Mouse (Mus musculus): ENCODE data around the gene Ercc6. TPM values are rescaled to one million over a fixed set of nuclear protein-coding genes. Genes with fewer than 3 reads are reported as not detected.

Ercc6 gene
- polyA plus RNA-seq, 1 experiment, result 4.0 TPM

DNA sequence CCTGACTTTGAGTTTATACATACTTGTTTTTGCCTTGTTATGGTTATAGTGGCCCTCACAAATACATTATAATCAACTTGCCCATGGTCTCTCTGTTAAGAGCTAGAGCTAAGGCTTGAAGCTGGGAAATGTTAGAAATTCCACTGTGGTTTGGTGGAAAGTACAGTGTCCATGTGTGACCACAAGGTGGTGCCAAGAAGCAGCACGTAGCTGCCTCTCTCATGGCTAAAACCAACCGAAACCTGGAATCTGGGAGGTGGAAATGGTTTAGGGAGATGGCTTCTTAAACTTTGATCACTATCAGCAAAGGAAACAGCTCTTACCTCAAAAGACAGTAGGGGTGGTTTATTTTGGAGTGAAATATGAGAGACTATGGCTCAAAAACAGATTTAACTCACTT, 17.6 kb downstream of the Ercc6 start:
- no peak overlapping the region for H3K4me3 ChIP-seq (ENCODE audit: insufficient read depth, low read depth, low read length)
- 3% methylated on average over 2 of the region's 2 CpGs for WGBS
- no peak for TF ChIP-seq POLR2A (IDR thresholded peaks at IDR 0.05; ENCODE audit: low read depth, low read length)
- TF ChIP-seq CTCF (conservative IDR thresholded peaks at IDR 0.05; ENCODE audit: insufficient read depth, insufficient read length, low read depth, low read length), result peak; percentile 83
- H3K36me3 ChIP-seq (ENCODE audit: control insufficient read depth, insufficient read depth, low read length), result no peaks in the 10 kb centered on the region
- peak; percentile 46 for DNase-seq
- no peaks in the 10 kb centered on the region; the same call in 1 of the 2 replicates for H3K4me1 ChIP-seq (ENCODE audit: control insufficient read depth, insufficient read depth, low read length)
- no peaks in the 10 kb centered on the region for H3K27me3 ChIP-seq (replicated peaks; ENCODE audit: control insufficient read depth, insufficient read depth, low read length)
- no peak overlapping the region for H3K27ac ChIP-seq (ENCODE audit: insufficient read depth, low read depth, low read length)

DNA sequence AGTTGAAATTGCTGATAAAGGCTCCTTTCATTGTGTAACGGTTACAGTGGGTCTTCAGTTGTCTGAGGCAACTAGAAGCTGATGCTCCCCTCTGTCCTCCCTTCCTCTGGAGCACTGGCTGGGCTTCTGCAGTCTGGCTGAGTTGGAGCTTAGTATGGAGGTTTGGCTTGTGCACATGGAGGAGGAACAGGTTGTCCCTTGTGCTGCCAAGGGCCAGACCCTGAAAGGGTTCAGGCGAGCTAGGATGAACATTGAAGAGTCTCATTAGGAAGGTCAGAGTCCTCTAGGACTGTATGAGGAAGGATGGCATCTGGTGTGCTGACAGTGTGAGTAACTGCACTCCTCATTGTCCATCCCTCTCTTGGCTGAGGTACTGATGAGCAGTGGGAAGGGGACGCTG, 18.1 kb downstream of the Ercc6 start:
- DNase-seq, result no peak
- Histone ChIP-seq H3K27ac (ENCODE audit: insufficient read depth, low read depth, low read length) (no peak overlapping the region), H3K4me1 (ENCODE audit: control insufficient read depth, insufficient read depth, low read length) (no peaks in the 10 kb centered on the region; the same call in 1 of the 2 replicates), H3K27me3 (replicated peaks; ENCODE audit: control insufficient read depth, insufficient read depth, low read length) (no peaks in the 10 kb centered on the region), H3K4me3 (ENCODE audit: insufficient read depth, low read depth, low read length) (no peak overlapping the region), H3K36me3 (ENCODE audit: control insufficient read depth, insufficient read depth, low read length) (no peaks in the 10 kb centered on the region)
- 64% methylated on average over 3 of the region's 3 CpGs for WGBS
- TF ChIP-seq POLR2A (IDR thresholded peaks at IDR 0.05; ENCODE audit: low read depth, low read length) (no peak), CTCF (conservative IDR thresholded peaks at IDR 0.05; ENCODE audit: insufficient read depth, insufficient read length, low read depth, low read length) (no peak)

DNA sequence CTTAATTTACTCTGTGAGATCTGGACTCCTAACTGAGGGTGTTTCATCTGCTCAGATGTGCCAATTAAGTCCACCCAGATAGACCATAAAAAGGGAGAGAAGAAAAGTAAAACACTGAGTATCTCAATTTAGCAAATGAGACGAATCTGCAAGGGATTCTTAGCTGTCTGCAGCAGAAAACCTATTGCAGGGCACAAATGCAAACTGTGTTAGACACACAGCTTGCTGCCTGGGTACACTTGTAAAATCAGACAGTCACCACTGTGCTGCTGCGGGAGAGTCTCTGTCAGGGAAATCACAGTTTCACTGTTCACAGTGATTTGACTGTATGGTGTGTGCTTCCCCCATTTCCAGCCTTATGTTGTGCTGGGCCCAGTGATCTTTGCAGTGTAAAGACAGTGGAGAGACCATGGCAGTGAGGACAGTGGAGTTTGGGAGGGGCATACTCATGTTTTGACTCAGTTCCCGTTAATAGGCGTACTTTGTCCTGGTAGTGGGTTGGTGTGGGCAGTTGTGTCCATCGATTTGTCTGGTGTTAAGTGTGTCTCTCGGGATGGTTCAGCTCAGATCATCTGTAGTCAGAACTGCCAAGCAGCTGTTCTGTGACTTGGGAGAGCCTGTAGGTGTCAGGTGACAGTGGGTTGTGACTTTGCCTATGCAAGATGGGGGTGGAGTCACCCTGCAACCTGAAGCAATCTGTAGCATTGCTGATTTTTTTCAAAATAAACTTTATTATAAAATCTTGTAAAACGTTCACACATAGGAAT, 19.2 kb downstream of the Ercc6 start:
- no peak for DNase-seq
- Histone ChIP-seq H3K27ac (ENCODE audit: insufficient read depth, low read depth, low read length) (no peak overlapping the region), H3K27me3 (replicated peaks; ENCODE audit: control insufficient read depth, insufficient read depth, low read length) (no peaks in the 10 kb centered on the region), H3K4me3 (ENCODE audit: insufficient read depth, low read depth, low read length) (no peak overlapping the region), H3K4me1 (ENCODE audit: control insufficient read depth, insufficient read depth, low read length) (no peaks in the 10 kb centered on the region; the same call in 1 of the 2 replicates), H3K36me3 (ENCODE audit: control insufficient read depth, insufficient read depth, low read length) (no peaks in the 10 kb centered on the region)
- 50% methylated on average over 7 of the region's 7 CpGs for WGBS
- TF ChIP-seq POLR2A (IDR thresholded peaks at IDR 0.05; ENCODE audit: low read depth, low read length) (no peak), CTCF (conservative IDR thresholded peaks at IDR 0.05; ENCODE audit: insufficient read depth, insufficient read length, low read depth, low read length) (no peak)

DNA sequence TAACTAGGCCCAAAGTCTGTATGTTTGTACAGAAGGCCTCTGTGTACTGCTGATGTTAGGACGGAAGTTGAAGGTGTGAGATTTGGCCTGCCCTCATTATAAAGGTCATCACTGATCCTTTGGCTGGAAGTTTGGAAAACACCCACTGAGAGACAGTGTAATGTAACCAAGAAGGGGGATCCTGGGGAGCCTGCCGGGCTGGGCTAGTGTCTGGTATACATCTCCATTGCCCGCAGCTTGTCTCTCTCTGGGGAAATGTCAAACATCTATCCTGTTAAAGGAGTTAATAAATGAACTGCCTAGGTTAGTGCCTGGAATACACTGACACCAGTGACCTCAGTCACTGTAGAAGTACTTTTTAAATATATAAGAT, 19.8 kb downstream of the Ercc6 start:
- H3K27me3 ChIP-seq (replicated peaks; ENCODE audit: control insufficient read depth, insufficient read depth, low read length), result no peaks in the 10 kb centered on the region
- WGBS, result 47% methylated on average over 3 of the region's 3 CpGs
- no peaks in the 10 kb centered on the region; the same call in 1 of the 2 replicates for H3K4me1 ChIP-seq (ENCODE audit: control insufficient read depth, insufficient read depth, low read length)
- no peaks in the 10 kb centered on the region for H3K36me3 ChIP-seq (ENCODE audit: control insufficient read depth, insufficient read depth, low read length)
- no peak for TF ChIP-seq POLR2A (IDR thresholded peaks at IDR 0.05; ENCODE audit: low read depth, low read length)
- no peak for TF ChIP-seq CTCF (conservative IDR thresholded peaks at IDR 0.05; ENCODE audit: insufficient read depth, insufficient read length, low read depth, low read length)
- no peak overlapping the region for H3K27ac ChIP-seq (ENCODE audit: insufficient read depth, low read depth, low read length)
- H3K4me3 ChIP-seq (ENCODE audit: insufficient read depth, low read depth, low read length), result no peak overlapping the region
- no peak for DNase-seq

DNA sequence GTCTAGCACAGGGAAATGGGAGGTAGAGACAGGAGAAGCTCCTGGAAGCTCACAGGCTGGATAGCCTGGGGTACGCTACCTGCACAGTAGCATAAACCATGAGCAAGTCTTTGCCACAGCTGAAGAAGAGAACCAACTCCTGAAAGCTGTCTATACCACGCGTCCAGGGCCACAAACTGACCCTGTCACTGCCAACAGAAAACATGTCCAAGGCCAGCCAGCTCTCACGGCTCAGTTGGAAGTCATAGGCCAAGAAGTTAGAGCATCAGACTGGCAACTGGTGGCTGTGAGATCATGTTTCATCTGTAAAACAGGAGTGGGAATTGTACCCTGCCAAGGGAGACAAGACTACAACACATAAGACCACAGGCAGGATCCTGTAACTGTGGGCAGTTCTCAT, 20.3 kb downstream of the Ercc6 start:
- Histone ChIP-seq H3K4me3 (ENCODE audit: insufficient read depth, low read depth, low read length) (no peak overlapping the region), H3K27ac (ENCODE audit: insufficient read depth, low read depth, low read length) (no peak overlapping the region), H3K27me3 (replicated peaks; ENCODE audit: control insufficient read depth, insufficient read depth, low read length) (no peaks in the 10 kb centered on the region), H3K4me1 (ENCODE audit: control insufficient read depth, insufficient read depth, low read length) (no peaks in the 10 kb centered on the region; the same call in 1 of the 2 replicates), H3K36me3 (ENCODE audit: control insufficient read depth, insufficient read depth, low read length) (no peaks in the 10 kb centered on the region)
- TF ChIP-seq POLR2A (IDR thresholded peaks at IDR 0.05; ENCODE audit: low read depth, low read length), result no peak
- TF ChIP-seq CTCF (conservative IDR thresholded peaks at IDR 0.05; ENCODE audit: insufficient read depth, insufficient read length, low read depth, low read length), result no peak
- DNase-seq, result no peak
- 76% methylated on average over 4 of the region's 4 CpGs for WGBS

DNA sequence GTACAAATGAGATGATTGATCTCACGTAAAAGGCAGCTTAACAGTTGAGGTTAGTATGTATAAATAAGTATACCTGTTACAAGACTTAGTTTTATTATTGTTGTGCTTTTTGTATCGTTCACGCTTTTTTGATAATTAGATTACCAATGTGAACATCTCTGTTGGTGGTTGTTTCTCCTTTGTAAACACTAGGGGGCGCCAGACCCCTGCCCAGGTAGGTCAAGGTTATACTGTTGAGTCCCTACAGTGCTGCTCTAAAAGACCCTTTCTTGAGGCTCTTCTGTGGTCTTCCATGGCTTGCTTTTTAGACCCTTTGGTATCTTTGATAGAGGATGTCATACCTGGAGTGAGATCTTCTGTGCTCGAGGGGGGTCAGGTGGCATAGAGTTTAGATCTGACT, 20.8 kb downstream of the Ercc6 start:
- no peak overlapping the region for H3K4me3 ChIP-seq (ENCODE audit: insufficient read depth, low read depth, low read length)
- no peaks in the 10 kb centered on the region for H3K36me3 ChIP-seq (ENCODE audit: control insufficient read depth, insufficient read depth, low read length)
- WGBS, result 72% methylated on average over 5 of the region's 5 CpGs
- no peaks in the 10 kb centered on the region; the same call in 1 of the 2 replicates for H3K4me1 ChIP-seq (ENCODE audit: control insufficient read depth, insufficient read depth, low read length)
- TF ChIP-seq CTCF (conservative IDR thresholded peaks at IDR 0.05; ENCODE audit: insufficient read depth, insufficient read length, low read depth, low read length), result peak; percentile 58
- no peak for TF ChIP-seq POLR2A (IDR thresholded peaks at IDR 0.05; ENCODE audit: low read depth, low read length)
- no peaks in the 10 kb centered on the region for H3K27me3 ChIP-seq (replicated peaks; ENCODE audit: control insufficient read depth, insufficient read depth, low read length)
- DNase-seq, result no peak
- no peak overlapping the region for H3K27ac ChIP-seq (ENCODE audit: insufficient read depth, low read depth, low read length)

DNA sequence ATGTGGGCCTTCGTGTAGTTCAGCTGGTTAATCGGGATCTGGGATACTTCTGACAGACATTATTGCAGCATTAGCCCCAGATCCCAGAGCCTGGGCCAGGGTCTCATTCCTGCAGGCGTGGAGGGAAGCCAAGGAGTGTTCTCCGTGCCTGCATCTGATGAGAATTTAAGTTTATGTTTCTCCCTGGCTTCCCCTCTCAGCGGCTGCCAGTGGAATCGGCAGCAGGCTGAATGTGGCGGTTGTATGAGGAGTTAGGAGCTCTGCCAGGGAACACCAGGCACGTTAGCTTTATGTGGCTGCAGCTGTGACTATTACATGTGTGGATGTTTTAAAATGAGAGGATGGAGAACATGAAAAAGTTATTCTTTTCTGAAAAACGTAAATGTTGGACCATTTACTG, 23.4 kb downstream of the Ercc6 start:
- H3K27ac ChIP-seq (ENCODE audit: insufficient read depth, low read depth, low read length), result no peak overlapping the region
- H3K27me3 ChIP-seq (replicated peaks; ENCODE audit: control insufficient read depth, insufficient read depth, low read length), result no peaks in the 10 kb centered on the region
- no peaks in the 10 kb centered on the region; the same call in 1 of the 2 replicates for H3K4me1 ChIP-seq (ENCODE audit: control insufficient read depth, insufficient read depth, low read length)
- no peak for DNase-seq
- H3K36me3 ChIP-seq (ENCODE audit: control insufficient read depth, insufficient read depth, low read length), result peaks cover under 1% of the 10 kb centered on the region; the same call in 1 of the 2 replicates
- TF ChIP-seq CTCF (conservative IDR thresholded peaks at IDR 0.05; ENCODE audit: insufficient read depth, insufficient read length, low read depth, low read length) (no peak), POLR2A (IDR thresholded peaks at IDR 0.05; ENCODE audit: low read depth, low read length) (no peak)
- H3K4me3 ChIP-seq (ENCODE audit: insufficient read depth, low read depth, low read length), result no peak overlapping the region
- WGBS, result 74% methylated on average over 9 of the region's 9 CpGs

Measured in kidney, adult 2 months (tissue).